Mouse (Mus musculus): ENCODE measurements around the gene Dhx34.
"Not testable (repeated sequence)": the region's sequence is repeated elsewhere in the genome, so short reads cannot be mapped to it uniquely, and the experiment has no call there.

Gene Dhx34

DNA sequence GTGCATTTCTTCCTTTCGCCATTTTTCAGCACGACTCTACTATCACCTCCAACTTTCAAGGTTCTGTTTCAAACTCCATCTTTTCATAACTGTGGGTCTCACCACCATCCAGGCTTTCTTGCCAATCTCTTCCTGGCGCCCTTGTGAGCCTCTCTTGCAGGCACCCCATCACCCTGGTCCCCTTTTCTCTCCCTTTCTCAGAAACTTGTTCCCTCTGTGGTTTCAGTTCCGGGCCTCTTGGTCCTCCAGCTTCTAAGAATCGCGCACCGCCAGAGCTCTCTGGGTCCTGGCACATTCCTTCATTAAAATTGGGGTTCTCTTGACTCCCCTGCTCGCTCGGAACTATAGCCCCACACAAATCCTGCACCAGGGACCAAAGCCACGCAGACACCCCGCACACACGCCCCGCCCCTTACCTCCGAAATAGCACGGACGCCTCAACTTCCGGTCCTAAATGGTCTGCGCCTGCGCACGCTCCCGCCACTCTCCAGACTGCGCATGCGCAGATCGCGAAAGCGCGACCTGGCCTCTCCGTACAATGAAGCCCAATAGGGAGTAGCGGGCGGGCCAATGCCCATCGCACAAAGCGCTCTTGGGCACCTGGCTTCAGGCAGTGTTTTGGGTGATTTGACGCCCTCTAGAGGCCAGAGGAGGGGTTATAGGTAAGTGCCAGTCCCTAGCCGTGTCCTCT lies at the start of gene Dhx34:
TSS of gene Dhx34 (minus strand) at position 456 of the 691 bp plus-strand sequence.
- DNase-seq, result peak; percentile 98 to 99

DNA sequence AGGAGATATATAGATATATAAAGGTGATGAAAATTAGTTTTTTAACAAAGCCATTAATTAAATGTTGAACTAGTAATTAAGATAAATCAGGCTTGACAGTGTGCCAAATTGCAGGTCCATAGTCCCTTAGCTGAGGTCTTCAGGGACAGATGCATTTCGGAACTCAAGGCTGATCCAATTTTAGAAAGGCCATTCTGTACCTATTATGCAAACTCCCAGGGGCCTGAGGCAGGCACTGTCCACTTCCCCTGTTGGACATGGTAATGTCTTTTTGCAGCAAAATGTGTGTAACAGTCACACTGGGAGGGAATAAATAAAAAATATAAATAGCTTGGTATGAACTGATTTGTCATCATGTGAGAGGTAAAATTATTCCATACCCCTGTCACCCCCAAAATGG lies 49.3 kb upstream of the Dhx34 start:
- DNase-seq, result no peak

DNA sequence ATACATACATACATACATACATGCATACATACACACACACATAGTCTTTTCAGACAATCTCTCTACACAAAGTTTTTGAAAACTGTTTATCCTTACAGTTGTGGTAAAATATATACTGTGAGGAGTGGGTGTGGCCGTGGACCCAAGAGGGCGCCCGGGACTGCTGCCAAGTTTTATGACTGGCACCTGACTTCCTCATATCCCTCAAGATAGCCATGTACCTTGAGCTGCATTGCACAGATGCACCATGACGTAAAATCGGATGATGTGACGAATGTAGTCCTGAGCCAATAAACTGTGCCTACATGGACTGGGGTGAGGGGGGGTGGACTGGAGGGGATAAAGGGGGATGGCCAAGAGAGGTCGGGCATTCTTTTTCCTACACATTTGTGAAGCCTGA lies 44.8 kb upstream of the Dhx34 start:
- DNase-seq, result not testable (repeated sequence)

DNA sequence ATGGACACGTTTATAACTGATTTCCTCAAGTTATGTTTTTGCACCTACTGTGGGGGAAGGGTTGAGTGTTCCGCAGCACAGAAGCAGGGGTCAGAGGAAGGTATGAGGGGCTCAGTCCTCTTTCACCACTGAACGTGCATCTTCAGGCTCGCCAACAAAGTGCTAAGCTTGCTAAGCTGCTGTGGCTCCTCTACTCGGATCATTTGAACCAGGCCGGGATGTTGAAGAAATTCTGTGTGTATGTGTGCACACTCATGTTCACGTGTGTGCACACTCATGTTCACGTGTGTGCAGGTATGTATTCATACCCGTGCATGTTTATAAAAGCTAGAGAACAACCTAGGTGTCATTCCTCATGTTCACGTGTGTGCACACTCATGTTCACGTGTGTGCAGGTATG lies 44.0 kb upstream of the Dhx34 start:
- no peak for DNase-seq

DNA sequence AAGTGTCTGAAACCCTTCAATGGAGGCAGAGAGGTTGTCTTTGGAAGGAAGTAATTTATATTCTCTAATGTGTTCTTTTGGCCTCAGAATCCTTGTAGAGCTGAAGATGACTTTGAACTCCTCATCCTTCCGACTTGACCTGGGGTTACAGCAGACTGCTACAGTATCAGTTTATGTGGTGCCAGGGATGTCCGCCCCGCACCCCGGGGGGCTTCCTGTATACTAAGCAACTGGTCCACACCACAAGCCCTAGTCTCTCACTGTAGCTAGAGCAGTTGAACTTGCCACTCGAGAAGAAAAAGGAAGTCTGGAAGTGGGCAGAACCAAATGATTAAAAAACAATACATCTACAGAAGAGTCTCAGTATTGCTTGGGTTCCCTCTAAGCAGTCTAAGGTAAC lies 42.0 kb upstream of the Dhx34 start:
- DNase-seq, result no peak

DNA sequence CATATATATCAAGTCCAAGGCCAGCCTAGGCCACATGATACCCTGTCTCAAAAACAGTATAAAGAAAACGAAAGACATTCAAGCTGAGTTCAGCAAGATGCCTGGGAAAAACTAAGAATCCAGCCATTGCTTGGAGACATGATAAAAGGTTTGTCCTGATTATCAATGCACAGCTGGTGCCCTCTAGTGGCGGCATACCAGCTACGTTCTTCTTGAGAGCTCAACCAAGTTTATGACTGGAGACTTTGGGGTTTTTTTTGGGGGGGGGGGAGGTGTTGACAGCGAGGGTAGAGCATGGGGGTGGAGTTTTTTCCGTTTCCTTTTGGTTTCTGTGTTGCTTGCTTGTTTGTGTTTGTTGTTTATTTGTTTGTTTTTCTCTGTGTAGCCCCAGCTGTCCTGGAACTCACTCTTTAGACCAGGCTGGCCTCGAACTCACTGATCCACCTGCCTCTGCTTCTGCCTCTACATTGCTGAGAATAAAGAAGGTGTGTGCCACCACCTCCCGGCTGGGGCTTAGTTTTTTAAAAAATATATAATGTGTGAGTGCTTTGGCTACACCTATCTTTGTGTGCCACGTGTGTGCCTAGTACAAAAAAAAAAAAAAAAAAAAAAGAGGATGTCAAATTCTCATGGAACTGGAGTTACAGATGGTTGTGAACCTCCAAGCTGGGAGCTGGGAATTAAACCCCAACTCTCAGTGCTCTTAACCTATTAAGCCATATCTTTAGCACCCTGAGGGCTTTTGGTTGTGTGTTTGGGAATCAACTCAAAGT lies 41.4 kb upstream of the Dhx34 start:
- DNase-seq, result peak; percentile 80 to 91

DNA sequence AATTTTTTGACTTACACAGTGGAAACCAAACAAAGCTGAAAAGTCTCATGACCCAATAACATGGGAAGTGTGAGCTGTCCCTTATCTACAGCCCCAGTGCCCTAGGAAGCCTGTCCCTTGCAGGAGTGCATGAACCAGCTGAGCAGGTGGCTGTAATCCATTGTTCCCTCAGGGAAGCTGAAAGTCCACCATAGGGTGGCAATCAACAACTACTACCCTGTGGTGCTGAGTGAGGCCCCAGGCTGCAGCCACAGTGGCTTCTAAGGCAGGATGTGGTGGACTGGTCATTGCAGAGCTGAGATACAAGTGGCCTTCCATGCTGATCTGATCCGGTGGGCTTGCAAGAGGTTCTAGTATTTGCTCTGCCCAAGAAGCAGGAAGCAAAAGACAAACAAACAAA lies 39.3 kb upstream of the Dhx34 start:
- no peak for DNase-seq

DNA sequence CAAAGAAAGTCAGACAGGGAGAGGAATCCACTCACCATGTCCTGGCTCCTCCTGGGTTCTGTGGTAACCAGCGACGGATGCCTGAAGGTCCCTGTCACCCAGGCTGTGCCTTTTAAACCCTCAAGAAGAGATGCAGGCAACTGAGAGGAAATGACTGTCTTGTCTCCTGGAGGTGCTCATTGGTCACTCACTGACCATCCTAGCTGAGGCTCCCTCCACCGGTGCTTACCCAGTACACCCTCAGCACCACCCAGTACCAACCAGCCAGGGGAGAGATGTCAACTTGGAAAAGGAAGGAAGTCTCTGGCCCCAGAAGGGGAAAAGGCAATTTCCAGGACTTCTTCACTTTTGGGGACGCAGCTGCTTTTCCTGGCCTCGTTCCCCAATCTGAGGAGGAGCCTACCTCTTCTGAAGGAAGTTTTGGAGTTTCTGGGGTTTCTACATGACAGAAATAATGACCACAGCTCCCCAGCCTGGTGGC lies 37.3 kb upstream of the Dhx34 start, which contains the start of gene C5ar1:
TSS of gene C5ar1 (minus strand) at position 431 of the 481 bp plus-strand sequence.
- no peak for DNase-seq

DNA sequence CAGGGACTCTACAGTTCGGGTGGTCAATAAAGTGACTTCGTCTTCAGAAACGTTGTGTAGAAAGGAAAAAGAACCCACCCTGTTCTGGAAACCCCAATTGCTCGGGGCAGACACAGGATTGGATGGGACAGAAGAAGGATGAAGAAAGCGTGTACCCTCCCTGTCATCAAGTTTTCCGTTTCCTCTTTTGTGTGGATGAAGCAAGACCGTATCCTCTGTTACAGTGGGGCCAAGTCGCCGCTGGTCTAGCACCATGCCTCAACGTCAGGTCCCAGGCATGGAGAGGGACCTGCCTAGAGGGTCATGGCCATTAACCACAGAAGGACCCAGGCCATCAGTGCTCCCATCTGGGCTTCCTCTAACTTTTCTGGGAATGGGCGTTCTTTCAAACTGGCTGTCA lies 36.0 kb upstream of the Dhx34 start:
- no peak for DNase-seq

DNA sequence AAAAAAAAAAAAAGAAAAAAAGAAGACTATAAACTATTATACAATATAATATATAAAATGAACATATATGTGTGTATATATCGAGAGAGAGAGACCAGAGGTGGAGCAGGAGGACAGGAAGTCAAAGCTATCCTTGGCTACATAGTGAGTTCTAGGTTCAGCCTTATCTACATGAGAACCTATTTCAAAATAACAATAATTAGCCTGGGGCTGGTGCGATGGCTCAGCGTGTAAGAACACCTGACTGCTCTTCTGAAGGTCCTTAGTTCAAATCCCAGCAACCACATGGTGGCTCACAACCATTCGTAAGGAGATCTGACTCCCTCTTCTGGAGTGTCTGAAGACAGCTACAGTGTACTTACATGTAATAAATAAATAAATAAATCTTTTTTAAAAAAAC lies 34.1 kb upstream of the Dhx34 start:
- DNase-seq, result not testable (repeated sequence)

DNA sequence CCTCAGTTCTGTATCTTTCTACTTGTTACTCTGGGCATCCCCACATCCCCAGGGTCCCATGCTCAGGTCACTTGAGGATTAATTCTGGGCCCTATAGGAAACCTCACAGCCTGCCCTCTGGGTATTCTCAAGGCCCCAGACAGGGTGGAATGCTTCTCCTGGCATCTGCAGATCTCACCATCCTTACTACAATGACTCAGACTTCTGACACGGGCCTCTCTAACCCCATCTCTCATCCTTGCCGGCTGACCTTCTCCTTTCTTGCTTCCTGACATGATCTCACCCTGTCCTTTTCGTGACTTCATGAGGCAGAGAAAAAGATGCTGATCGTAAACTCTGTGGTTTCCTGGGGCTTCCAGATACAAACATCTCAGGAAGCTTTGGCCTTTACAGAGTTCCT lies 32.4 kb upstream of the Dhx34 start:
- no peak for DNase-seq

DNA sequence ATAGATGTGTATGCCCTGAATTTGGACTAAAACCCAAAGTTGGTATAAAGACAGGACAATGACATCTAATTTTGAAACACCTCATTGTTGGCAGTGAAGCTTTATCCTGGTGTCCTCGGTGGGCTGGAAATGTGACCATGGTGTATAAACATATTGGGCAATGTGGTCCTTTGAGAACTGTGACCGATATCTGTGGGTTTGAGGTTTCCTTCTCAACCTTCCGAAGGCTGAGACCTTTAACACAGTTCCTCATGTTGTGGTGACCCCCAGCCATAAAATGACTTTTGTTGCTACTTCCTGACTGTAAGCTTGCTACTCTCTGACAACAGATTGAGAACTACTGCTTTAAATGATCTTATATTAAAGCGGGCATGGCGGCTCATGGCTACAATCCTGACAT lies 28.9 kb upstream of the Dhx34 start:
- no peak for DNase-seq

DNA sequence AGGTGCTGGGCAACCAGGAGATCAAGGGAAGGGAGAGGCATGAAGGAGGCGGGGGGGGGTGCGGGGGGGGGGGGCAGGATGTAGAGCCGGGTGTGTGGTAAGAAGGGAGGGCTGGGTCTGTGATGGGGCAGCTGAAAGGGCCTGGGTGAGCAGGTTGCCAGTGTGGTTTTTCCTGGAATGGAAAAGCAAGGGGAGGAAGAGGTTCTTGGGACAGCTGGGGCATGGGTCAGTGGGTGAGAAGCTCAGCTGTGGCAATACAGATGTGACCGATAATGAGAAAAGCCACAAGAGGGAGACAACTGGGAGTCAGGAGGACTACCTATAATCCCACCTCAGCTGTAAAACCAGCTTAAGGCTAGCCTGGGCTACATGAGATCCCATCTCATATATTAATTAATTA lies 24.1 kb upstream of the Dhx34 start:
- no peak for DNase-seq

DNA sequence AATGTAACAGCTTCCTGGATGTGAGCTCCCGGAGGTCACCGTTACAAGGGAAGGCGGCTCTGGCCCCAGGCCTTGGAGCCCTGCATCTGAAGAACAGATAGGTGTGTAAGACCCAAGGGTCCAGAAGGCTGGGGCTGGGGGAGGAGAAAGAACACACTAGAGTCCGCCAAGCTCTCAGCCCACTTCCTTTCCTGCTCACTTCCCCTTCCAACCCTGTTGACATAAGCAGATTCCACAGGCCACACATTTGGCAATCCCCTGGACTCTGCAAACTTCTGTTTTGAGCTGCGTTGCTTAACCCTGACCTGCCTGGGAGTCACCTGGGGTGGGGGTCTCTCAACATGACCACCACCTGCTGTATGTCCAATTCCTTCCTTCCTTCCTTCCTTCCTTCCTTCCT lies 22.2 kb upstream of the Dhx34 start, which contains the start of gene C5ar2:
TSS of gene C5ar2 (minus strand) at position 88 of the 400 bp plus-strand sequence.
- no peak for DNase-seq

DNA sequence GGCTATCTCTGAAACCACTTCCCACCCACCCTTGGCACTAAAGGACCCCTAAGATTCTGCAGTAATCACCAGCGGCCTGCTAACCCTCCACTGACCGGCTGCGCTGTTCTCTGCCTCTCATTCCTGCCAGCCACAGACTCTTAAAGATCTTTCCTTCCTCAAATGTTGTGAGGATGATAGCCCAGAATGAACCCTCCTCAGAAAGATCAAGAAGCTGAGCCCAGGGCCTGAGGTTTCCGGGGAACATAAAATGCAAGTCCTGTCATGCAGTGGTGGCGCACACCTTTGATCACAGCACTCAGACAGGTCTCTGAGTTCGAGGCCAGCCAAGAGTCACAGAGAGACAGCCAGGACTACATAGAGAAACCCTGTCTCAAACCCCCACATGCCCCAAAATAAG lies 20.4 kb upstream of the Dhx34 start:
- DNase-seq, result no peak

DNA sequence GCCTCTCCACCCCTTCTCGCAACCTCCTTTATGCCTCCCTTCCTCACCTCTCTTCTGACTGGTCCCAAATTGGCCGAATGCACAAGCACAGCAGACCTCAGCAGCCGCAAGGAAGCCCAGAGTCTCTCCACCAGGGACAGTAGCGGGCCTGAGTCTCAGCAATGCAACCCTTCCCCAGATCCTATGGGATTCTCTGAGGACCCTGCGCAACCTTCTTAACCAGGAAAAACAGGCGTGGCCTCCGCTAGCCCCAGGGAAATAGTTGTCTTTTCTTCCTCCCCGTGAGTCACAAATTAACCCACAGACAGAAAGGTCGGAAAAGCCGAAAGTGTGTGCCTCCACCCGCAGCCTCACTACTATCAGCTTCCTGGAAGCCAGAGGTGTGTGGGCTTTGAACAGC lies 19.9 kb upstream of the Dhx34 start:
- no peak for DNase-seq

DNA sequence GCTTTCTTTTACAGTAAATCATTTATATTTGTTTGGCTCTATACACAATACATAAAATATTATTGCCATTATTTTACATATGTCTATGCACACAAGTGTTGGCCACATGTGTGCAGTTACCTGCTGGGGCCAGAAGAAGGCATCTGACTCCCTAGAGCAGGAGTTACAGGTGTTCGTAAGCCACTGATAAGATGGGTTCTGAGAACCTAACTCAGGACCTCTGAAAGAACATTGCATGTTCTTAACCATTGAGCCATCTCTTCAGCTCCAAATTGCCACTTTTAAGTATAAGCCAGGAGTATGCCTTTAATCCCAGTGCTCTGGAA lies 19.1 kb upstream of the Dhx34 start:
- no peak for DNase-seq

DNA sequence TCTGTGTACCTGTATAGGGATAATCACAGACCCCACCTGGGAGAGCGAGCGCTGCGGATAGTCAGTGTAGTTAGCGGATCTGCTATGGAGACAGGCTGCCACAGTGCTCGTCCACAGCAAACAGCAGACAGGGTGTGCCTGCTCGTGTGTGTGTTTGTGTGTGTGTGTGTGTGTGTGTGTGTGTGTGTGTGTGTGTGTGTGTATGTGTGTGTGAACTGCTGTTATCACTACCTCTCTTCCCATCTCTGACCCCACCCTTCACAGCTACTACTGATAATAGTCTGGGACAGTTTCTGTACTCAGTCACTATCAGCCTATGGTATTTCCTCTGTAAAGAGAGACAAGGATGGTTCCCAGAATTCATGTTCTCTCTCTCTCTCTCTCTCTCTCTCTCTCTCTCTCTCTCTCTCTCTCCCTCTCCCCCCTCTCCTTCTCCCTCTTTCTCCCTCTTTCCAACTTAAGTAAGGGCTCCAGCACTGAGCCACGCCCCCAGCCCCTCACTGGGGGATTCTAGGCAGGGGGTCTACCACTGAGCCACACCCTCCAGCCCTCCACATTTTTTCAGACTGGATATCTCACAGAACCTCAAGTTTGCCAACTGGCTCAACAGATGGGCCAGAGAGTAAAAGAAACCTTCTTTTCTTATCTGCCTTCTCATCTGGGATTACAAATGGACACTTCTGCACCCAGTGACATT lies 18.6 kb upstream of the Dhx34 start:
- DNase-seq, result peak in 1 of 2 experiments; percentile 30

DNA sequence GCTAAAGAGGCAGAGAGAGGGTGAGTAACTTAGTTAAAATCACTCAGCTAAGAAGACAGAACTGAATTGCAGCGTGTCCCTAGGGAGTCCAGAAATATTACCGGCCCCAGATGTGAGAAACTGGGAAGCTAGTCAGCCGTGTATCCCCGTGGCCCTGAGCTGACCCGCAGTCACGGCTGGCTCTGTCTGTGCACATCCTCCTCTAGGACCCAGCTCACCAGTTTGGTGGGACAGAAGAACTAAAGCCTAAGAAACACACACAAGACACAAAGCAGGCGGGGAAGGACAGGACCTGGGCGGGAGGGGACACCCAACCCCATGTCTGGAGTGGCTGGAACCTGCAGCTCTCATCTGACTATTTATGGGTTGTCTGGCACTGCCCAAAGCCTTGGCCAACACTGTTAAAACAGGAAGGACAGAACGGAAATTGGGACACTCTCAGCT lies 17.7 kb upstream of the Dhx34 start:
- peak; percentile 60 to 72 for DNase-seq

DNA sequence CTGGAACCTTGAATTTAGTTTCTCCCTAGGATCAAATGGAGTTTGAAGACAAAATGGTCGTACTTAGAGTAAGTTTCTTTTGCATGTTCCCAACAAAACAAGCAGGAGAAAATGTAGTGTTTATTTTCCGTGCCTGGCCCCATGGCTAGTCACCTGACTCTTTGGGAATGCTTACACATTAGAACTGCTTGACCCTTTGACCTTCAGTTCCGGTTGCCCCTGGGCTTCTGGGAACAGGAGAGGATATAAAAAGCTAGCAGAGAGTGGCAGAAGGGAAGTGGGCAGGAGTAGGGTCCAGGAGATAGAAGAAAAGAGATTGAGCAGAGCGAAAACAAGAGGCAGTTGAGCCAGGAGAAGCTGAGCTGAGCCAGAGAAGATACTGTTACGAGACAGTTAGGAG lies 8.0 kb upstream of the Dhx34 start:
- DNase-seq, result no peak

DNA sequence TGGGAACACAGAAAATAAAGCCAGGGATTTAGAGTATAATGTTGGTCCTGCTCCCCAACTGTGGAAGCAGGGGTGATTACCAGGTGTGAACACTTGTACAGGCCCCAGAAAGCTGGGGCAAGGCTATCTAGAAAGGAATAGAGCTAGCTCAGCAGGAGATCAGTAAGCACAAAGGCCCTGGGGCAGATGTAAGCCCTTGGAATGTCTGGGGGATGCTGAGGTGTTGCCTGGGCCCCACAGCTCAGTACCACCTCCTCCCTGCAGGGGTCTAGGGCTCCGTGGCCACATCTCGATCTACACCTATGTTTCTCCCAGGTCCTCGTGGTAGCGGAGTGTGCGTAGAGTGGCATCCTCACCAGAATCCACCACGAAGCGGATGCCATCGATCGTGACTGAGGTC lies 7.9 kb downstream of the Dhx34 start:
- no peak for DNase-seq

DNA sequence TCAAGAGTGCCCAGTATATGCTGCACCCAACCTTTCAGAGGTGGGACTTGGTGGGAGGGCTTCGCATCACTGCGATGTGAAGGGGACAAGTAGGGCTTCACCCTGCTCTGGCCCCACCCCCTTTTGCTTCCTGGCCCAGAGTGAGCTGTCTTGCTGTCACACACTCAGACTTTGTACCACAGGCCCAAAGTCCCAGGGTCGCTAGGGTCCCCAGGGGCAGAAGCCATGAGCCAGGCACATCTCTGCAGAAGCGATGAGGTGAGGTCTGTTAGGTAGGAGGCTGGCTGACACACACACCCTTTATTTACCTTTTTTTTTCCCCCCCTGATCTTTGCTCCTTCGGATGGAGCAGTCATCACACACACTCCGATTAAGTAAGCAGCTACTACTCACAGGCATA lies 8.6 kb downstream of the Dhx34 start:
- no peak for DNase-seq

DNA sequence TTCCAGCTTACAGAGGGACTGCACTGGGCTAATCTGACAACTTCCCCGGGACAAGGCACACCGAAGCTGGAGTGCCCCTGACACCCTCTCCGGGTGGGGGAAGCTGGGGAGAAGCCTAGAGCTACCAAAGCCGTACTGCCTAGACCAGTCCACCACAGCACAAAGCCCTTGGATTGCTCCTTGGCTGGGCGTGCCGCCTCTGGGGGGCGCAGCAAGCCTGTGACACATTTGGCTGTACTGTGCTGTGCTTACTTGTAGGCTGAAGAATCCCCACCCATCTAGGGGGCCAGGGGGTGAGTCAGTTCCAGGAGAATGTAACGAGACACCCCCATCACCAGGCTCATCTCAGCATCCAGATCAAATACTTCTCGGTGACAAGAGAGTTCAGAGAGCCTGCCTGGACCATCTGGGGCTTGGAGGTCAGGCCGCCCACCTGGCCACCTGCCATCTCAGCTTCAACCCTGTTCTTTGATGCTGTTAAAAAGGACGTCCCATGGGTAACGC lies 10.9 kb downstream of the Dhx34 start:
- DNase-seq, result peak in 1 of 2 experiments; percentile 27
